Mouse (Mus musculus): Measurements from ENCODE around the gene Wdr91.

The Wdr91 gene

DNA sequence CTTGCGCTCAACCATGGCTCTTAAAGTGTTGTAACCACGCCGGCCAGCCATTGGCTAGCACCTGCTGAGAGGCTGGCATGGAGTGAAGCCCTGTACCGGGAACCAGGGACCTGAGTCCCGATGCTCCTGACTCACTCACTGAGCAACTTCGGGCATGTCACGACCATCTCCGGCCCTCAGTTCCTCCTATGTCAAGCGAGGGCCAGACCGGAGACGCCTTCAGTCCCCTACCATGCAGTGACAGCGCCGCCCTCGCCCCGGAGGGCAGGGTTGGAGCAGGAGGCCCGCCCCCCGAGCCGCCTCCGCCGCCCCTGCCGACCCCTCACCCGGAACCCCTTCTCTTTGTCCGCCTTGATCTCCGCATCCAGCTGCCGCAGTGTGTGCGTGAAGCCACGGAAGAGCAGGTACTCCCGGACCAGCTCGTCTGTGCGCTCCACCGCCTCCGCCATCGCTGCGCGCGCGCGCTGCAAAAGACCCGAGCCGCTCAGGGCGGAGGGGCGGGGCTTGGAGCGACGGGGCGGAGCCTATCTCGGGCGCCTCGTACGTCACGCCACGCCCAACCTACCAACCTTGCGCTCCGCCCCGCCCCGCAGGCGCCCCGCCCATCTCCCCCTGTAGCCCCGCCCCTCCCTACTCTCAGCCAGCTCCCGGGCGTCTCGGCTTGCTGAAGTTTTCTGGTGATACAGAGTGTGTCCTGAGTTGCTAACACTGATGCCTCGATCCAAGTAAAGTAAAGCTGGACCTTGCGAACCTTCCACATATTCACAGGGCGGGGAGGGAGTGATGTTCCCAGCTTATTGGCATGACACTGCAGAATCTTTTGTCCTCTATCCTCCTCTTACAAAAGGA lies at the start of gene Wdr91:
Wdr91 (minus strand) TSS at position 506 of the 849 bp plus-strand sequence.
- DNase-seq, result peak; percentile 97

DNA sequence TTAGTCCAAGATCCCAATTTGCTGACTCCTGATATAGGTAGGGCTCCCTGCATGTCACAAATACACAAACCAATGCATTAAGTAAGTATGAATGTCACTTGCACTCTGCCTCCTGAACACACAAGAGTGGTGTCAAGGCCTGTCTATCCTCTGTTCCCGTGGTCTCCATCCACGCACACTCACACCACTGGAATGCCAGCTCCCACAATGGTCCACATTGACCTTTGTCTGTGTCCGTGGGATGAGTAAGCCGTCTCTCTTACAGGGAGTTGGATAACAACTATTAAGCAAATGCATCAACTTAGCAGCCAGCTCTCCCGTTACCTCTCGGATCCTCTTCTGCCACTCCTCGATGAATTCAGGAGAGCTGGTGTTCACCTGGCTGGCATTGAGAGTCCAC lies 48.5 kb upstream of the Wdr91 start:
- DNase-seq, result no peak

DNA sequence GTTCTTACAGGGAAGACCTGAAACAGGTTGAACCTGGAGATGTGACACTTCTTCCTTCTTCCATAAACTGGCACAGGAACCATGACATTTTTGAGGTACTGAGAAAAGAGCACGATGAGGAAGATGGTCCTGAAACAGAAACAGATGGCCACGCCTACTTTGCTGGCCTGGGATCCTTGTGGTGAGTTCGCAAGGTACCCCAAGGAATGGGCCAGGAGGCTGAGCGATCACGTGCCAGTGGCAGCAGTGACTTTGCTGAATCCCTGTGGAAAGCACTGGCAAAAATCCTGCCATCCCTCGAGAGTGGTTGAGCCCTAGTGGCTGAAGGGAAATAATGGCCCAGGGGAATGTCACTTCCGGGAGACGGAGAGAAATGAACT lies 45.2 kb upstream of the Wdr91 start:
- no peak for DNase-seq

DNA sequence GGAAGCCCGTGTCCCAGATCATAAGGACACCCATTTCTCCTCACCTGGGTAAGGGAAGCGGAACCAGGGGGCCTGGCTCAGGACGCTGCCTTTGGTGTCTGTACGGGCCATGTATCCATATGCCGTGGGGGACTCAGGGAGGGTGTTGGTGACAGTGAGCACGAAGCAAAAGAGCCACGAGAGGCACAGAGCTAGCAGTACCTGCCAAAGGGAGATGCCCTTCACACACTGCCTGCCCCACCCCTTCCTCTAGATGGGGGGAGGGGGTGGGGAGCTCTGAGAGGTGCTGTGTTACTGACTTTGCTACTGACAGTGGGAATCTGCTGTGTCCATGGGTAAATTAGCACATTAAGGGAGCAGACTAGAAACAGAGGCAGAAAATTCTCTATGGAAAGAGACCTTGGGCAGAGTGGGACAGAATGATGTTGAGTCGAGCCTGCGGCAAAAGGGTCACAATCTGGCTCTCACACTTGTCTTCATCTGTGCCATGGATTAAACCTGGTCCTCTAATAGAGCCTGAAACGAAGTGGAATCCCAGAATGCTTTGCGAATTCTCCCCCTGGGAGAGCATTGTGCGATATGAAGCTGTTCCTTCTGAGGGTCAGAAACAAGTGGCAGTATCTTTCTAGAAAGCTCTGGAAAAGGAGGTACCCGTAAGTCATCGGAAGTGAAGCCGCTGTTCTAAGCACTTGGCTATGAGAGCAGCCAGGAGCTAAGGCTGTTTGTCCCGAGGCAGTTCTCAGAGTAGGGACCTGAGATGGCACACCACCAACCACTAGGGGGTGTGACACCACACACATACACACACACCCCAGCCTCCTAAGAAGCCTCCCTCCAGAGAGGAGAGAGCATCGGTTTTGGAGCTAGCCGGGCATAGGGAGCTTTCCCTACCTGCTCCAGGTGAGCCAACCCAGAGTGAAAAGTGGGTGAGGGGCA lies 44.5 kb upstream of the Wdr91 start:
- peak; percentile 21 for DNase-seq

DNA sequence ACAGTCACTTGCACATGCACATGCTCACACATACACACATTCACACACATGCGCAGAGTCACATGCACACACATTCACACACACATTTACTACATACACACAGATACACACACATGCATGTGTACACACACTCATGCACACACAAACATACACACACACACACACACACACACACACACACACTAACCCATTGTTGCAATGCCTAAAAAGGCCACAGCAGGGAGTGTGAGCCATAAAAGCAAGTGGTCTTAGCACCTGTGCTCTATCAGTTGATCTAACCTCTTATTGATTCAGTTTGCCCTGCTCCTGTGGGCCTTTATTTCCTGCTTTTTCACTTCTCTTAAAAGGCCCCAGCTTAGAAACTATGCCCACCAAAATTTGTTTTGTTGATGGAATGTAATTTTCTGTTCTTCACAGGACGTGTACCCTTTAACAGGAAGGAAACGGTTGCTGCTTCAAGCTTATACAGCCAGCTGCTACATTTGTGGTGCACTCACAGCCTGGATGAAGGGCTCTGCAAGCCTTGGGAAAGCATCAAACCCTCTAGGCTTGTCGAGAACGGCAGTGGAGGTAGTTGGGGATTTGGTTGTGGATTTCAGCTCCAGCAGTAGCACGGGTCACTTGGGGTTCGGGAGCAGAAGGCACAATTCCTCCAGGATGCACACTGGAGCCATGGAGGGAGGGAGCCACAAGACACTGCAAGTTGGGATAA lies 41.4 kb upstream of the Wdr91 start:
- no peak for DNase-seq

DNA sequence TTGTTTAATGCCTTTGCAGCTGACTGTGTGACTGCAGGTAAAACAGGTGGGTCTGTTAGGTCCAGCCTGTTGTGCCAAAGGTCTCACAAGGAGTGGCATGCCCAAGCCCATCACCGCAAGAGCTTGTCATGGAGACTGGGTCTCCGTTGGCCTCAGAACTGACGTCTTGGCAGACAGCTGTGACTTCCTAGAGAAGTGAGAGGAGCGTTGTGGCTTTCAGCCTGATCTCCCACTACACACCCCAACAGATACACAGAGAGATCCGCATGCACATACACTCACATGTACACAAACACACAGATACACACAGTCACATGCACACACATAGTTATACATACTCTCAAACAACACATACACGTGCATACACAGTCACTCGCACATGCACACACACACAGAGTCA lies 40.8 kb upstream of the Wdr91 start:
- DNase-seq, result no peak

DNA sequence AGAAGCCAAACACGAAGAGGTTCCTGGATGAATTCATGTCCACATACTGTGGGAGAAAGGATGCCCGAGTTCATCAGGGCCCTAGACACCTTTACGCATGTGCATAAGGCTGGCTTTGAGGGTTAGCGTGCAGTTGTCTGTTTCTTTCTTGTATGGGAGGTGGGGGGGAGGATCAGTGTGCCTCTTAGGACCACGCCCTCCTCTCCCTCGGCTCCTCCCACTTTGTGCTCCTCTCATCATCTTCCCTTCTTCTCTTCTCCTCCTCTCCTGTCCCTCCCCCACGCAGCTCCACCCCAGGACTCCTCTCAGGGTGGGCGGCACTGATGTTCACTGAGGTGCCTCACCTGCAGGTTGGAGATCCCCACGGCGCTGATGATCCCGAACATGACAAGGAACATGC lies 37.8 kb upstream of the Wdr91 start:
- DNase-seq, result no peak

DNA sequence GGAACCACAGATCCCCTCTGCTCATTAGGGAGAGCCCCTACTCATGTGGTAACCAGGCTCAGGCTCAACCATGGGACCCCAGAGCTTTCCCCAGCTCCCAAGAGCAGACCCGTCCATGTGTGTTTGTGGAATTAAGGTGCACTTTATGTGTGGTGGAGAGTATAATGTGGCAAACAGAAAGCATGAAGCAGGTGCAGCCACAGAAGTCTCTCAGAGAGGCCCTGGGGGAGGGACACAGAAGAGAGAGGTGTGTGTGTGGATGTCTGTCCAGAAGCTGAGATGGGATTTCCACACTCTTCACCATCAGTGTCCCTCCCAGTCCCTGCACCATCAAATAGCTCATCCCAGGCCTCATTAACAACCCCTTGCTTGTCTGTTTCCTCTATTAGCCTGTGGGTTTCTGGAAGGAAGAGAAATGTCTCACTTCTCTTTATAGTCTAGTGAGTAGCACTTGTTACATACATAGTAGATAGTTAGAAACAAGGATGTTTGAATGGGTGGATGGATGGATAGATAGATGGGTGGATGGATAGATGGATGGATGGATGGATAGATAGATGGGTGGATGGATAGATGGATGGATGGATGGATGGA lies 35.9 kb upstream of the Wdr91 start:
- DNase-seq, result no peak

DNA sequence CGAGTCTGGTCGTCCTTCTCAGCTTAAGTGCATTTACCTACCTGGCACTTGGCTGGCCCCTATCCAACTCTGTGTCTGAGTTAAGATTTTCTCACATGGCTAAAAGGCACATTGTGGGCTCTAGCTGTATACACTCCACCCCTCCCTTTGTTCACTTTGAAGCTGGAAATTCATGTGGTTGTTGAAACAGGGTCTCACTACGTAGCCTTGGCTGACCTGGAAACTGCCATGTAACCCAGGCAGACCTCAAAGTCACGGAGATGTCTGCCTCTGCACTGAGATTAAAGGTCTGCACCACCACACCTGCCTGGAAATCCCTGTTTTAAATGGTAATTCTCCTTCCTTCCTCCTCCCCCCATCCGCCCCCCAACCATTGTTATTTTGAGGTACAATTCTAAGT lies 32.8 kb upstream of the Wdr91 start:
- no peak for DNase-seq

DNA sequence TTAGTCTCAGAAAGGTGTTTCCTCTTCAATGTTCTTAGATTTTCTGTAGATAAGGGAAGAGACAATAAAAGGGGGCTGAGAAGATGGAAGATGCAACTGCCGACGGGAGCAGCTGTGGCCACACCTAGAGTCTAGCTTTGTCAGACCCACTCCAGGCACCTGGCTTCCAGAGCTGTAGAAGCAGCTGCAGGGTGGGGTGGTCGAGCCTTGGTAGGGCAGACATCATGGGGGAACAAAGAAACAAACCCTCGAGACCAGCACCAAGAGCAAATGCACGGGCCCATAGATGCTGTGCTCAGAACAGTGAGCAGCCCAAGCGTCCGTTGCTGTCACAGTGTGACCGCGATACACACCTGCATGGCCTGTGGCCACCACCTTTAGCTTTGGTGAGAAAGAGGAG lies 31.8 kb upstream of the Wdr91 start:
- no peak for DNase-seq

DNA sequence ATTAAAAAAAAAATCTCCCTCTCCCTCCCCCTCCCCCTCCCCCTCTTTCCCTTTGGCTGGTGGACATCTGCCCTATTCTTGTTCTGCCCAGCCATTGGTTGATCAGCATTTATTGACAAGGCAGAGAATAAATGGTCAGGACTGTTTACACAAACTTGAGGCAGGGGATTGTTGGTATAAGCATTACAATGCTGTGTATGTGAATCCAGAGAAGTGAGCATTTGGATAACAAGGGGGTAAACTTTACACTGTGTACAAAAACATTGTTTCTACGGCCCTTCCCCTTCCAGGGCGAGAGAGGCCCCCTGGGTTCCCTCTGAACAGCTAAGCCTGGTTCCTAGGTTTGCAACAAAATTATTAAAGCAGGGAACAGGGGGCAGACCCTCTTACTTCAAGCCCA lies 30.8 kb upstream of the Wdr91 start:
- no peak for DNase-seq

DNA sequence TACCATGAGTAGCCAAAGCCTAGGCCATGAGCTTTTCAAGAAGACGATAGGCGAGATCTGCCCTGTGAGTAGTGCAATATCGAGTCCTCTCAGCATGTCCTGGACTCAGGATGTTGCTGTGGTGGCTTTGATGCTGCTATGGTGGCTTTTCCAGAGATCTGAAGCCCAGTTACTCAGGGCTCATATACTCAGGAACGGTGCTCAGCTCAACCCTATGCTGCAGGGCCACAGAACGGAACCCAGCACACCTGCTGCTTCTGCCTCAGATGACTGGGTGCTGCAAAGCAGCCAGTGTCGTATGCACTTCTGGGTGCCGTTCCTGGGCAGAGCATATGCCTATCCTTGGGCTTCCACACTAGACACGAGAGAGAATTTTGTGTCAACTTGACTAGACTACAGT lies 28.8 kb upstream of the Wdr91 start:
- DNase-seq, result no peak

DNA sequence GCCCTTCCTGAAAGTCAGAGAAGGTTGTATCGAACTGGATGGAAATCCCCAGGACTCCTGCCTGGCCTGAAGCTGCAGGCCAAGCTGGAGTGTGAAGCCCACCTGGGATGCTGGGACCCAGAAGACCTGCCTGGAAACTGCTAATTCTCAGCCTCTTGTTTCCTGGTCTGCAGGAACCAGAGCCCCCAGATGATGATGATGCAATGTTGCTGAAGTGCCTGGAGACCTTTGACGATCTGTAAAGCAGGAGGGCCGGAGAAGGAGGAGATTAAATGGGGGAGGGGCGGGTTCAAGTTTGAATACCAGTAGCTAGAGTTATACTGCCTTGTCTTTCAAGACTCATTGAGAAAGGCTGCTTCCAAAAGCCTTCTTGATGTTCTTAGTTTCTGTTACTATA lies 28.3 kb upstream of the Wdr91 start:
- no peak for DNase-seq

DNA sequence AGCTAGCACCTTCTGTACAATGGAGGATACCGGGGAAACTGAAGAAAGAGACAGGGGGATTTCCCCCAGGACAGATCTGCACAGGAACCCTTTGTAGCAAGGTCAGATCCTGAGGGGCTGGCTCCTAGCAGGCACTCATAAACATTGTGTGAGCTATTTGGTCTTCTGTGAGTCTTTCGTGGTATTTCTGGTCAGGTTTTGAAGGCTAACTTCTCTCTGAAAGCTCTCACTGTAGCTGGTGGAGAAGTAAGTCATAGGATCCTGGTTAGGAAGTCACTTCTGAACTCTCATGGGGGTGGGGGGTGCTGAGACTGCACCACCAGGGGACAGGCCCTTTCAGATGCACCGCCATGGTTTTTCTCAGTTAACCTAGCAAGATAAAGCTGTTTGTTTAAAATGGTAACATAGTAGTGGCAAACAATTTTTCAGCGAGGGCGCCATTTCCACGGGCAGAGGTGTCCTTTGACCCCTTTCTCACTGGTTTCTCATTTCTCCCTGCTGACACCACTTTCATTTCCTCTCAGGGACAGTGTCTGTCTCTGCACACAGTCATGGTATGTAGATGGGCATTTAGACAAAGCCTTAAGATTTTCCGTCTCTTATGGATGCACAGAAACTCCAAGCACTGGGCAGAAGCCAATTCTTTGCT lies 27.7 kb upstream of the Wdr91 start:
- no peak for DNase-seq

DNA sequence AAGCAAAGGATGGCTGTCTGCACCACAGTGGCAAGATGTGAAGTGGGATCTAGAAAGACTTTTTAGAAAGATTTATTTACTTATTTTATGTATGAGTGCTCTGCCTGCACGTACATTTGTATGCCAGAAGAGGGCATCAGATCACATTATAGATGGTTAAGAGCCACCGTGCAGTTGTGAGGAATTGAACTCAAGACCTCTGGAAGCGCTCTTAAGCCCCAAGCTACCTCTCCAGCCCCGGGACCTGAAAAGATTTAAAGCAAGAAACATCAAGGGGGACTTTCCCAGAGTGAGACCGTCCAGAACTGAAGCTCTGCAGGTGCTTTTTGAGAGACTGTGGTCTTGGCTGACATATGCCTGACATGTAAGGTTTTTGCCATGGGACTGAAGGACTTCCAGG lies 26.1 kb upstream of the Wdr91 start:
- no peak for DNase-seq

DNA sequence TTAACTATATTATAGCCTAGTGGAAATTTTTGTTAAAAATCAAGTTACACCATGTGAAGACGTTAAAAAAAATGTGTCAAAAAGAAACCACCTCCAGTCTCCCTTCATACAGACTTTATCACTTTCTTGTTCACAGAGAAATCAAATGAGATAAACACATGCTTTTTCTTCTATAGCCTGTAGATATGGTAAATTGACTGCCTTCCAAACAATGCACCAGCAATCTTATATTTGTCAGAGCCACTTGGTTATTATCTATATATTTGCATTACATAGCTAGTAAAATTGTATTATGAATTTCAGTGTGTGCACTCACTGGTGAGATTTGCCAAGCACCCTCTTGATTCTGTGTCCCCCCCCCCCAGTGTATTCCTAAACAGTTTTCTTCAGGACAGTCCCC lies 22.0 kb upstream of the Wdr91 start:
- no peak for DNase-seq

DNA sequence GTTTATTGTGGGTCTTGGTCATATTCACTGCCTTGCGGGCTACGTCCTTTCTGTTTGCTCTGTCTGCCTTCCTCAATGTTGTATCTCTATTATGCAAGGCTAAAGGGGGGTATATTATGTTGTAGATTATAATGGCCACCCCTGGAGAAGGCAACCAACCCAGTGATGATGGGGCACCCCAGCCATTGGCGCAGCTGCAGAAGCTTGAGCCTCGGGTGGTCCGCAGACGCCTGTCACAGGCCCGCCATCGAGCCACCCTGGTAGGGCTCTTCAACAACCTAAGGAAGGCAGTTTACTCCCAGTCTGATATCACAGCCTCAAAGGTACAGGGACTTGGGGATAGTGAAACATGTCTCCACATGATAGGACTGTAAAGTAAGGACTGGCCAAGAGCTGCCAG lies 16.9 kb upstream of the Wdr91 start:
- DNase-seq, result no peak

DNA sequence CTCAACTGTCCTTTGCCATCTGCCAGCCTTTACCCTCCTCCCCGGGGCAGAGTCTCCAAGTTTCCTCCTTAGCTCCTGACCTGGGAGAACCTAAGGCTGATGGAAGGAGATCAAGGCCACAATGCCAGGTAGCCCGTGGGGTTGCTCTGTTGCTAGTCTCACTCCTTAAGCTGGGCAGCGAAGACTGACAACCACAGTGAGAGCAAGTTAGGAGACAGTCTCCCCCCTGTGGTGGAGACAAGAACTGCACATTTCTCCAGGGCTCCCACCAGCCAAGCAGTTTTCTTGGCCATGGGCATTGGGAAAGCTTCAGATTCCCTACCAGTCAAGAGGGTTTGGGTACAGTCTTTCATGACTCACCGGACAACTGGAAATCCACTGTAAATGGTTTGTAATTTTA lies 16.5 kb upstream of the Wdr91 start:
- DNase-seq, result peak; percentile 78

DNA sequence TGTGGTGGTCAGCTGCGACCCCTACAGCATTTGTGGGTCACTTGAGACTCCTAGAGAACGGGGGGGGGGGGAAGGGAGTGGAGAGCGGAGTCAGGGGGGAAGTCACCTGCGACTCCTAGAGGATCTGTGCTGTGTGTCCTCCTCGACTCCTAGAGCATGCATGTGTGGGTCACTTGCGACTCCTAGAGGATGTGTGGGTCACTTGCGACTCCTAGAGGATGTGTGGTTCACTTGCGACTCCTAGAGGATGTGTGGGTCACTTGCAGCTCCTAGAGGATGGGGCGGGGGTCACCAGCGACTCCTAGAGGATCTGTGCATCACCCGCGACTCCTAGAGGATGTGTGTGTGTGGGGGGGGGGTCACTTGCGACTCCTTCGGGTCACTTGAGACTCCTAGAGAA lies 11.3 kb upstream of the Wdr91 start:
- peak; percentile 67 for DNase-seq

DNA sequence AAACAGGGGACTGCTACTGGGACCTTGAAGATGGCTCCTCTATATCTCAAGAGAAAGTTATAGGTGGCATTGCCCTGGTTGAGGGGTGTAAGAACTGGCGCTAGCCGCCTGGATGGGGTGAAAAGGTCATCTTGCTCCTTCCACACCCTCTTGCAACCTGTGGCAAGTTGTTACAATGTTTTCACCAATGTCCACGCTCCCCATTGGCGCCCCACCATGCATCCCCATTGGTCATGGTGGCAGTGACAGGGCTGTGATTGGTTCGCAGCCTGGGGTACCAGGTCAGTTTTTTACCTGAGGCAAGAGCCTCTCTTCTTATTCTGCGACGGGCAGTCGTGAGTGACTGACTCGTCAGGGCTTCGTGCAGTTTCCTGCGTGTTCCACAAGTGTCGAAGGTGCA lies 10.0 kb upstream of the Wdr91 start:
- DNase-seq, result no peak

DNA sequence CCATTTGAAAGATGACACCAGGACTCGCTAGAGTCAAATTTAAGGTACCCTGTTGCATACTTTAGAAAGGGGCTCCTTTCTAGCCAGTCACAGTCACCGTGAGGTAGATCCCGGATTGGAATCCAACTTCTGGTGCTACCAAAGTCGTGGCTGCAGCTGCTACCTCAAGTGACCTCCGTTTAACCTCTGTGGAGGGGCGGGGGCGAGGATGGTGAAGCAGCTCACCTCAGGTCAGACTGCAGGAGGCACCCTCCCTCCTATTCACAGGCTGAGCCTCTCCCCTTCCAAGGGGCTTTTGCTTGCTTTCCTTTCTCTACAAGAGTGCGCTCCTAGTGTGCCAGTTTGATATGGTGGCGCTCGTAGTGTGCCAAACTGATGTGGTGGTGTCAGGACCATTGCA lies 9.3 kb upstream of the Wdr91 start, which contains the start of gene Stra8:
Stra8 (plus strand) TSS at position 208 of the 400 bp plus-strand sequence.
- DNase-seq, result no peak

DNA sequence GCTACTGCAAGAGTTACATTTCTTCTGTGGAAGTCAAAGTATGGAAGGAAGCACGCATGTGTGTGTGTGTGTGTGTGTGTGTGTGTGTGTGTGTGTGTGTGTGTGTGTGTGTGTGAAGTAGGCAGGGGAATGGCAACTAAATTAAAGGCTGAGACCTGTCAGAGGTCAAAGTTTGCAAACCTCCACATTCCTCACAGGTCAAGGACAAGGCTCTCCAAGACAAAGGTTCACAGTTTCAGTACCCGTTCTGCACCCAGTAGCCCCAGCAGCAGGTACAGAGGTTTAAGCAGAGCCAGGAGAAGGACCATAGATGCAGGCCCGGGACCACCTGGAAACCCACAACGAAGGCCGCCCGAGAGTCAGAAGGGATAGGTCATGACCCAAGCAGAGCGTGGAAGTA lies 8.5 kb upstream of the Wdr91 start:
- no peak for DNase-seq

Data from lung, postnatal 14 days (tissue).